Mouse (Mus musculus) liver, embryonic 14.5 days (tissue): ENCODE data around the gene Tango6.

Source experiments
- CTCF ChIP-seq: IDR thresholded peaks from 2 replicates; pipeline ENCODE4 v1.5.1; 2016; ENCODE audit warnings: antibody characterized with exemption, low read depth, control low read depth
- EP300 ChIP-seq: IDR thresholded peaks from 2 replicates; pipeline ENCODE4 v1.6.1; 2016; ENCODE audit warnings: antibody characterized with exemption, low read depth

GRCm38 (mm10) chr8:106737846-106738245, 55.0 kb downstream of the Tango6 start:
- TF ChIP-seq CTCF, result no peak
- no peak for TF ChIP-seq EP300
